Mouse (Mus musculus): ENCODE measurements at regions not wholly inside any gene's neighbourhood (a gene's known extent, or its start where the extent isn't known, plus 50 kb on each side); places are given as distances from the start of the nearest gene placed in this dataset.
A peak's percentile ranks its signal among the peaks of the same experiment; 100 is the strongest.

GRCm38 (mm10) chr6:133904501-133904900 is 50.9 kb upstream of the Kap start:
- no peak overlapping the region for H3K9ac ChIP-seq (ENCODE audit: low read length)
- H3K4me2 ChIP-seq (replicated peaks; ENCODE audit: low read depth), result no peak overlapping the region
- no peak for TF ChIP-seq EP300 (optimal IDR thresholded peaks at IDR 0.05)
- peak; percentile 75 for TF ChIP-seq CTCF (IDR thresholded peaks at IDR 0.05; ENCODE audit: low read depth)
- no peaks in the 10 kb centered on the region for H3K36me3 ChIP-seq (ENCODE audit: control insufficient read depth, insufficient read depth, low read length)
- no peak overlapping the region for H3K27ac ChIP-seq (replicated peaks)
- H3K4me1 ChIP-seq (replicated peaks; ENCODE audit: control insufficient read depth, insufficient read depth), result no peaks in the 10 kb centered on the region
- H3K4me3 ChIP-seq (ENCODE audit: low read depth, low read length), result no peak overlapping the region
- 26% methylated on average over 5 of the region's 5 CpGs for WGBS
- ATAC-seq (ENCODE audit: low FRiP score, low TSS enrichment) (no peak), DNase-seq (ENCODE audit: low spot score) (no peak)
- no peaks in the 10 kb centered on the region for H3K27me3 ChIP-seq (ENCODE audit: control insufficient read depth, insufficient read depth, low read length)
- H3K9me3 ChIP-seq (ENCODE audit: control insufficient read depth, low read length), result no peaks in the 10 kb centered on the region

- DNase-seq (ENCODE audit: low spot score) (no peak), ATAC-seq (ENCODE audit: low FRiP score, low TSS enrichment) (no peak)
- Histone ChIP-seq H3K4me3 (ENCODE audit: low read depth, low read length) (no peak overlapping the region), H3K27me3 (ENCODE audit: control insufficient read depth, insufficient read depth, low read length) (no peaks in the 10 kb centered on the region), H3K4me2 (replicated peaks; ENCODE audit: low read depth) (no peak overlapping the region), H3K27ac (replicated peaks) (no peak overlapping the region), H3K4me1 (replicated peaks; ENCODE audit: control insufficient read depth, insufficient read depth) (no peaks in the 10 kb centered on the region), H3K9ac (ENCODE audit: low read length) (no peak overlapping the region), H3K9me3 (ENCODE audit: control insufficient read depth, low read length) (no peaks in the 10 kb centered on the region), H3K36me3 (ENCODE audit: control insufficient read depth, insufficient read depth, low read length) (no peaks in the 10 kb centered on the region)
- TF ChIP-seq EP300 (optimal IDR thresholded peaks at IDR 0.05) (no peak), CTCF (IDR thresholded peaks at IDR 0.05; ENCODE audit: low read depth) (no peak)
- 88% methylated on average over 7 of the region's 7 CpGs for WGBS
These were observed 81.1 kb upstream of the Kap start for GRCm38 (mm10) chr6:133934667-133935066.

DNA sequence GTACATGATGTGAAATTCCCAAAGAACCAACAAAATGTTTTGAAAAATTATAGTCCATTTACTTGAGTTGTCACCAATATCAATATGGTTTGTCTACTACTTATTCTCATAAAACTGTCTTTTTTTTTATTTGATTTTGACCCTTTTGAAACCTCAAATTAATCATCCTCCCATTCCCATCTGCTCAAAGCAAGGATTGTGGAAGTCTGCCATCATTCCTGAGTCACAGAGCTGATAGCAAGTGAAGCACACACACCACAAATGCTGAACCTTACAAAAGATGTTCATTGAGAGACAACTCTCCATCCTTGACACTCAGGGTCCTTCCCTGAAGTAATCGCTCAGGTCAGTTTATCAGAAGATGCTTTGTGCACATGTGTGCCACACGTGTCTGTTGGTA is 82.1 kb upstream of the Kap start:
- H3K36me3 ChIP-seq (ENCODE audit: control insufficient read depth, insufficient read depth, low read length), result no peaks in the 10 kb centered on the region

DNA sequence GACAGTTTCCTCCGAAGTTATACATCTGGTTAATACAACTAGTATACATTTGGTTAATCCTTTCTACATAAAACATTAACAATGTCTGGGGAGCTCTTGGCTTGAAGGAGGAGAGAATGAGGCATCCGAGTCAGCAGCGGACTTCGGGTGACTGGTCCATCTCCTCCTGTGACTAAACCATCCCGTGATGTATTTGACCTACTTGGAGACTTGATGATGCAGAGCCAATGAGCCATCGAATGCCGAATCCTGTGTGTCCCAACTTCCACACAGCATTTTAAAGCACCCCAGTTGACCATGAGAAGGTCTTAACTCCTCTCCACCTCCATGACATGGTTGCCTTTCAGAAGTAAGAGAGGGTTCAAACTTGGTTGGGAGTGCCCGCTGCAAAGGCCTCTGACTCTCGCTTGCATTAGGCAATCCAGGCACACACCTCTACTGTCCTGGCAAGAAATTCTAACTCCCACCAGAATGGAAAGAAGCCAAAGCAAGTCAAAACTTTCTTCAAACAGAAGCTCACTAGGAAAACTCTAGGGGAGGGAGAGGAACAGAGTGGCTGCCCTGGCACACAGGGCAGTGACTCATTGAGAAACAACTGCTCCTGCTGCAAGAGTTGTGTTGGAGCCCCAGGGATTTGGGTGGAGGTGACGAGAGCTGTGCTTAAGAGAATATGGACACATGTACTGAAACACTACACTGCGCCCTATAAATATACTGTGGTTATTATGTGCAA is 75.4 kb upstream of the Etv6 start:
- ATAC-seq (ENCODE audit: low FRiP score, low TSS enrichment) (peak; percentile 47; the same call in 1 of the 2 replicates), DNase-seq (ENCODE audit: low spot score) (no peak)
- 50% methylated on average over 11 of the region's 11 CpGs for WGBS
- no peaks in the 10 kb centered on the region for H3K36me3 ChIP-seq (ENCODE audit: control insufficient read depth, insufficient read depth, low read length)
- no peak overlapping the region for H3K4me3 ChIP-seq (ENCODE audit: low read depth, low read length)
- TF ChIP-seq EP300 (optimal IDR thresholded peaks at IDR 0.05) (no peak), CTCF (IDR thresholded peaks at IDR 0.05; ENCODE audit: low read depth) (no peak)
- no peaks in the 10 kb centered on the region for H3K4me1 ChIP-seq (replicated peaks; ENCODE audit: control insufficient read depth, insufficient read depth)
- no peak overlapping the region for H3K27ac ChIP-seq (replicated peaks)
- H3K4me2 ChIP-seq (replicated peaks; ENCODE audit: low read depth), result no peak overlapping the region
- H3K9me3 ChIP-seq (ENCODE audit: control insufficient read depth, low read length), result no peaks in the 10 kb centered on the region
- no peak overlapping the region for H3K9ac ChIP-seq (ENCODE audit: low read length)
- H3K27me3 ChIP-seq (ENCODE audit: control insufficient read depth, insufficient read depth, low read length), result no peaks in the 10 kb centered on the region

More for the DNA sequence above, 82.1 kb upstream of the Kap start:
- ATAC-seq (ENCODE audit: low FRiP score, low TSS enrichment) (no peak), DNase-seq (ENCODE audit: low spot score) (no peak)
- no peak overlapping the region for H3K9ac ChIP-seq (ENCODE audit: low read length)
- H3K4me3 ChIP-seq (ENCODE audit: low read depth, low read length), result no peak overlapping the region
- H3K4me1 ChIP-seq (replicated peaks; ENCODE audit: control insufficient read depth, insufficient read depth), result no peaks in the 10 kb centered on the region
- TF ChIP-seq CTCF (IDR thresholded peaks at IDR 0.05; ENCODE audit: low read depth) (no peak), EP300 (optimal IDR thresholded peaks at IDR 0.05) (no peak)
- H3K27ac ChIP-seq (replicated peaks), result no peak overlapping the region
- WGBS, result 87% methylated on average over 2 of the region's 2 CpGs
- no peak overlapping the region for H3K4me2 ChIP-seq (replicated peaks; ENCODE audit: low read depth)
- no peaks in the 10 kb centered on the region for H3K27me3 ChIP-seq (ENCODE audit: control insufficient read depth, insufficient read depth, low read length)
- H3K9me3 ChIP-seq (ENCODE audit: control insufficient read depth, low read length), result no peaks in the 10 kb centered on the region

GRCm38 (mm10) chr6:133960713-133961112 is 74.8 kb upstream of the Etv6 start:
- 0 out of 2 replicates have a peak, but pooled peaks have one; percentile 64 for ATAC-seq (ENCODE audit: low FRiP score, low TSS enrichment)

DNA sequence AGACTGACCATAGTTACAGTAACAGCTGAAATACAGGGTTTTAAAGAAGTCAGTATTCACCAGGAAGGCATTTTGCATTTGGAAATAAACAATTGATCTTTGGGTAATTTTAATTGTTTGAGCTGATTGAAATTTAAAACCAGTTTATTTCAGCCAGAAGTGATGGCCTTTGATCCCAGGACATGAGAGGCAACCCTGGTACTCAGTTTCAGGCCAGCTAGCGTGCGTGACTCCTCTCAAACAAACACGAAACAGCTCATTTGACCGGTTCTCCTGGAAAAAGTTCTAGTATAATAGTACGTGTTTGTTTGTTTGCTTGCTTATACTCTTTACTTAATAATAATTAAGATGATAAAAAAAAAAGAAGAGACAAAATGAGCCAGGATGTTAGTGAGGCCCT is 72.9 kb upstream of the Etv6 start:
- TF ChIP-seq EP300 (optimal IDR thresholded peaks at IDR 0.05), result no peak
- no peak for TF ChIP-seq CTCF (IDR thresholded peaks at IDR 0.05; ENCODE audit: low read depth)
- DNase-seq (ENCODE audit: low spot score) (no peak), ATAC-seq (ENCODE audit: low FRiP score, low TSS enrichment) (no peak)
- Histone ChIP-seq H3K9ac (ENCODE audit: low read length) (no peak overlapping the region), H3K36me3 (ENCODE audit: control insufficient read depth, insufficient read depth, low read length) (no peaks in the 10 kb centered on the region), H3K9me3 (ENCODE audit: control insufficient read depth, low read length) (no peaks in the 10 kb centered on the region), H3K4me2 (replicated peaks; ENCODE audit: low read depth) (no peak overlapping the region), H3K27me3 (ENCODE audit: control insufficient read depth, insufficient read depth, low read length) (no peaks in the 10 kb centered on the region), H3K4me3 (ENCODE audit: low read depth, low read length) (no peak overlapping the region), H3K27ac (replicated peaks) (no peak overlapping the region), H3K4me1 (replicated peaks; ENCODE audit: control insufficient read depth, insufficient read depth) (no peaks in the 10 kb centered on the region)
- 84% methylated on average over 5 of the region's 5 CpGs for WGBS

More at GRCm38 (mm10) chr6:133960713-133961112, 74.8 kb upstream of the Etv6 start:
- Histone ChIP-seq H3K27ac (replicated peaks) (no peak overlapping the region), H3K9ac (ENCODE audit: low read length) (no peak overlapping the region), H3K4me2 (replicated peaks; ENCODE audit: low read depth) (no peak overlapping the region), H3K9me3 (ENCODE audit: control insufficient read depth, low read length) (no peaks in the 10 kb centered on the region), H3K4me1 (replicated peaks; ENCODE audit: control insufficient read depth, insufficient read depth) (no peaks in the 10 kb centered on the region), H3K4me3 (ENCODE audit: low read depth, low read length) (no peak overlapping the region), H3K27me3 (ENCODE audit: control insufficient read depth, insufficient read depth, low read length) (no peaks in the 10 kb centered on the region), H3K36me3 (ENCODE audit: control insufficient read depth, insufficient read depth, low read length) (no peaks in the 10 kb centered on the region)
- TF ChIP-seq EP300 (optimal IDR thresholded peaks at IDR 0.05) (no peak), CTCF (IDR thresholded peaks at IDR 0.05; ENCODE audit: low read depth) (peak; percentile 96)
- WGBS, result 27% methylated on average over 7 of the region's 7 CpGs
- peak; percentile 74 for DNase-seq (ENCODE audit: low spot score)

Data from stomach, postnatal 0 days (tissue).